Mouse (Mus musculus) kidney, adult 9 months (tissue): ENCODE results near the gene Gpatch8.
A peak's percentile ranks its signal among the peaks of the same experiment; 100 is the strongest.

ENCODE experiments used
- DNase-seq: peaks from one replicate; pipeline ENCODE4 v3.0.0; 2022

The Gpatch8 gene

DNA sequence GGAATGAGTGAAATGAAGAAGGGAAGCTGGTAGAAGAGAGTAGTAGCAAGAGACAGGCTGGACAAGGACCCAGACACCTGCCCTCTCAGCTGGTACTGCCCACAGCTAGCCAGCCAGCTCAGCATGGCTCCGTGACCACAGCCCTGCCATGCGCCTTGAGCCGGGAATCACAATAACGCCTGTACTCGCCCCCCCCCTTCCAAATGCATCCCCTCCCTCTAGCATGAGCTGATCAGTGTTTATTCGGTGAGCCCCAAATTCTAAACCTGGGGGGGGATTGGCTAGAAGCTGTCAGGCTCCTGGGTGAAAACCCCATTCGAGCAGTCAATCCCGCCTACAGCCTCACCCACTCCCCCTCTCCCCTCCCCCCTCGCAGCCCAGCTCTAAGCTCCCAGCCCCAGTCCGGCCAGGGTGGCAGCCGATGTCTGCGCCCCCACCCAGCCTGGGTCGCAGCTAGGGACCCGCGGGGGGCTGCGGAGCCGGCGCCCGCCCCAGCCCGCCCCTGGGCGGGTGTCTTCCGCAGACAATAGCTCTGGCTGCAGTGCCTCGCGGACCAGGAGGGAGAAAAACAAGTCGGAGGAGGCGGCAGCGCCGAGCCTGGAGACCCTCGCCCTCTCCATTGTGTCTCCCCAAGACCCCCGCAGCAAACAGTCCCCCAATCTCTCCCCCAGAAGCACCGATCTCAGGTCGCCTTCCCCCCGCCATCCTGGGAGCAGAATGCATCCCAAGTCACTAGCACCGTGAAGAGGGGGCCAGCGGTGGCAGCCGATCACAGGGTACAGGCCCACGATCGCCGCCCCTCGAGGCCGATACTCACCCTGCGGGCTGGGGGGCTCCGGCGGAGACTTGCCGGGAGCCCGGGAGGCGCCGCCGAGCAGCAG lies 109.4 kb downstream of the Gpatch8 start:
- DNase-seq, result no peak

DNA sequence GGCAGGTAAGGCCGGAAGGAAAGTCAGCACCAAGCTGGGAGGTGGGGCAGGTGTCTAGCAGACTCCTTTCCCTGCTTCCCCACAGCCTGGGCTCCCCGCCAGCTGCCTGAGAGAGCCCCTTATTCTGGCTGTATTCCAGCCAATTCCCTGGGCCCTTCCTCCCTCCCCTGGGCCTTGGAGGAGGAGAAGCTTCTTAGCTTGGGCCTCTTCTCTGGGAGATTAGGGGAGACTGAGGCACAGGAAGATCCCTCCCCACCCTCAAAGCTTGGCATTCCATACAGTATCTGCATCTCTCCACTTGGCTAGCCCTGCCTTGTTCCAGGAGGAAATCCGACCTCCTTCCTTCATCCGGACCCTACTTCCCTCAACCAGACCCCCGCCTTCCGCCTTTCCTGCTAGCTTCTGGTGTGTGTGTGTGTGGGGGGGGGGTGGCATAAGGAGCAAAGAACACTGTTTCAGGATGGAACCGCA lies 110.3 kb downstream of the Gpatch8 start:
- no peak for DNase-seq

DNA sequence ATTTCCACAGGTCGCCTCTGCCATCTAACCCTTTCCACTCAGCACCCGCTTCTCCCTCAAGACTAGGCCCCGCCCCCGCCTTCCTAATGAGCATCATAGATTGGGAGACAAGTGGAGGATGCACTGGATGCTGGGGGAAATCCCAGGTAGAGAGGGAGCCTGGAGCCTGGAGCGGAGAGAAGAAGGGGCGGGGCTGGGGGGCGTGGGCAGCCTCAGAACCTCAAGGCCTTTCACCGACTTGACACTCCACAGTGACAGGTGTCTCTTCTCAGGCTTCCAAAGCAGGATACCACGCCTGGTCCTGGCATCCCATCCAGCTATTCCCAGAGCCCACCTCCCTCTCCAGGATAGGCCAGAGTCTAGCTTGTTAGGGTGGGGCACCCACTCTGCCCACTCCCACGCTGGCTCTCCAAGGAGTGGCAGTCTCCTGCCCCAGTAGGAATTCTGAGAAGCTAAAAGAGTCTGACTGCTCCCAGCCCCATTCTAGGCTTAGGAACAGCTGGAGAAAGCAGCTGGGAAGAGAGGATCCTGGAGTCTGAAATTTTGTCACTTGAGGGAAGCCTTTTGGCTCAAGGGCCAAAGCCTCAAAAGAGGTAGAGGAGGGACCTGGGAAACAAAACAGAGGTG lies 110.8 kb downstream of the Gpatch8 start:
- DNase-seq, result no peak

DNA sequence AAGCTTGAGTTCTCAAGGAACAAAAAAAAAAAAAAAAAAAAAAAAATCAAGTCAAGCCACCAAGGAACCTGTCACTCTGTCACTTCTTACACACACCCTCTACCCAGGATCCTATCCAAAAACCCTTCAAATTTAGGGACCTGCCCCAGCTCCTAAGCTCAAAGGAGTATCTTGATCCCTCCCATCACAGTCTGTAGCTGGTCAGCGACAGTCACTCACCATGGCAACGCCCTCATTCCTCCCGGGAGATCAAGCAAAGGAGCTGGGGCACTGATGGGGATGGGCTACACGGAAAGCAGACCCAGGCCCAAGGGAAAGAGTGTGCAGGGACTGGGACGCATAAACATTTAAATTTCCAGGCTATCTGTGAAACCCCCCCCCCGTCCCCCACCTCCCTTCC lies 111.4 kb downstream of the Gpatch8 start:
- no peak for DNase-seq

DNA sequence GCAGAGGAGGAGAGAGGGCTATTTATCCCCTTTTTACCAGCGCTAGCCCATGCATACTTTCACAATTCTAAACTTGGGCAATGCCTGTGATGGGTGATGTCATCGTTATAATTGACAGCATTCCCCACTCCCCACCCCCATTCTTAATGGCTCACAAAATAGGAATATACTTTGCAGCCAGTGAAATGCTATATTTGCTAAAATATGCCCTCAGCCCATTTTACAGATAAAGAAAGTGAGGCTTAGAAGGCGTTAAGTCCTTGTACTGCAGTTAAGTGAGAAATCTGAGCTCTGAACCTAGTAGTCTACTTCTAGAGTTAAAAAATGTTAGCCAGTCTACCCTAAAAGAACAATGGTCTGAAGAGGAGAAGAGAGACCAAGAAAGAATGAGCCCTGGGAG lies 111.9 kb downstream of the Gpatch8 start:
- DNase-seq, result no peak

DNA sequence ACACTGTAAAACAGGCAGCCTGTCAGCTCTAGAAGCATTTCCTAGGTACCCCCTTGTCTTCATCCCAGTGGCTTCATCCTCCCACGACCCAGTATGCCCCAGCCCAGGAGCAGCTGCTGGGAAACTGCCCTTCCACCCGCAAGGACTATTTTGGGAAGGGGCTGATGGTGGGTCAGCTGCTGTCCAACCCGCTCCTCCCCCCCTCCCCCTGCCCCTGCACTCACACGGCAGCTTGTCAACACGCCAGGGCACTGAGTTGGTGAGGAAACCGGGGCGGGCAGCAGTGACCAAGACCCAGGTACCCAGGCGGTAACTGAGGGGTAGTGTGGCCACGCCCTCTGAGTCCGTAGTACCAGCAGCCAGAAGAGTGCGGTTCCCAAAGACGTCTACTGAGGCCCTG lies 112.5 kb downstream of the Gpatch8 start:
- DNase-seq, result no peak

DNA sequence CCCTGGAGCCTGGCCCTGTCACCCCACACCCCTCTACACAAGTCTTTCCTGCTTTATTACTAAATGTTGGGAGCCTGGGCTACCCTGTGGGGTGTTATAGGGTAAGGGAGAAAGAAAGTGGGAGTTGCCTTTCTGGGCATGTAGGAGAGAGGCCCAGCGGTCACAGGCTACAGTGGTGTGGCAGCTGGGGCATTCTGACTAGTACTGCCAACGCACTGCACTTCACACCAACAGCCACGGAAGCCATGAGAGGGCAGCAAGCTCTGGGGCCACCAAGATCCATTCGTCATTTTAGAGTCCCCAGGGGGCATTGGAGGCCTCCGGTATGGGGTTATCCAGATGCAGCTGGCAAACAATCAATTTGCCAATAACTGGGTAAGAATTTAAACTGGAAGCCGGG lies 114.1 kb downstream of the Gpatch8 start:
- DNase-seq, result no peak

DNA sequence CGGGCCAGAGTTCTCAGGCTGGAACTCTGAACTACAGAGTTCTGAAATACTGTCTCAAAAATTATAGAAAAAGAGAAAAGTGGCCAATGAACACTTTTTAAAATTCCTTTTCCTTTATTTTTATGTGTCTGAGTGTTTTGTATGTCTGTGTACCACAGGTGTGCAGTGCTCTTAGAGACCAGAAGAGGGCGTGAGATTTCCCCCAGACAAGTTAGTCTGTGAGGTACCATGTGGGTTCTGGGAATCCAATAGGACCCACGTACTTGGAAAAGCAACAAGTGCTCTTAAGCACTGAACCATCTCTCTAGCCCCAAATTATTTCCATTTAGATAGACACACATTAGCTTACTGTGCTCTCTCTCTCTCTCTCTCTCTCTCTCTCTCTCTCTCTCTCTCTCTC lies 114.8 kb downstream of the Gpatch8 start:
- DNase-seq, result no peak

DNA sequence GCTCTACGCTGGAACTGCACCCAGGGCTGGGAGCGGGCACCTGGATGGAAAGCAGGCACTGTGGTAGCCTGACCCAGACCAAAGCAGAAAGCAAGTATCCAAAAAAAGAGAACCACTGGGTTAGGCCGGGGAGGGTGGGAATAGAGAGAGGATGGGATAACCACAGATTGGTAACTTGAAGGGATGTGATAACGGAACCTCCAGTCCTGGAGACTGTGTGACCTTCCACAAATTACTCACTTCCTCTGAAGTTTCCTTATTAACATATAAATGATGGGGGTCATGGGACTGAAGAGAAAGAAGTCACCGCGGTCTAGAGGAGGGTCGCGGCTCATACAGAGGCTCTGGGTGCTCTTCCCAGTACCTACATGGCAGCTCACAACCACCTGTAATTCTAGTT lies 115.9 kb downstream of the Gpatch8 start:
- DNase-seq, result no peak

DNA sequence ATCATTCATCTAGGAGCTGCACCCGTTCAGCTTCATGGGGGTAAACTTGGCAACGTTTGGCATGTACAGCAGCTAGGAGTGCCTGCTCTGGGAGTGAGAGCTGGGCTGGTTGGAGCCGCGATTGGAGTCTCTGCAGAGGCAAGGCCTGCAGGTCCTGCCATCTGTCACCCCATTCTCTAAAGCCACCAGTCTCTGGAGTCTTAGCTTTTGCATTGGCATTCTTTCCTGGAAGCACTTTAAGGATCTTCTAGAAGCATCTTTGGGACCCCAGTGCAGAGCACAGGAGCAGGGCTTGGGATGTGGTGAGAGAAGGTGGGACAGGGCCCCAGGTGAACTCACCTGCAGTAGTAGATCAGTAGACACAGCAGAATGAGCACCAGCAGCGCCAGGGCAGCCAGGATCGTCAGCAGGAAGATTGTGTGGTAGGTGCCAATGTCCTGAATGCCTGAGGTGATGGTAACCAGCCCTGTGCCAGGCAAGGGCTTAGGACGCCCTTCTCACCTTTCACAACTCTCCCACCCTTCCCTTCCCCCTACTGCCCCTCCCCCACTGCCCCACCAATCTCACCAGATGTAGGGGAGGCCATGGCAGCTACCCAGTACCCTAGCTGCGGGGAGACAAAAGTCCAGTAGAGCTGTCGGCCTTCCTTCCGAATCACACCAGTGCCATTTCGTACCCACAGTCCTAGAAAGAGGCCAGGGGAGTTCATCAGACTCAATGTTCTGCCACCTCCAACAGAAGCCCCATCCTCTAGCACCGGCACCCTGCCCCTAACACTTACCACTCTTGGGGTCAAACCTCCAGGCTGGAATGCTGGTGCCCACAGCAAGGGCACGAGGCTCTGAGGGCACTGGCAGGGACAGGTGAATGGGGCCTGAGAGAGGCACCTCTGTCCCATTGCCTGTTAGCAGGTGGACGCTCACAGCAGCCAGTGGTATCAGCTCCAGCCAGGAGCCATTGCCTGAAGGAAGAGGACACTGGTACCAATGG lies 116.8 kb downstream of the Gpatch8 start:
- no peak for DNase-seq

DNA sequence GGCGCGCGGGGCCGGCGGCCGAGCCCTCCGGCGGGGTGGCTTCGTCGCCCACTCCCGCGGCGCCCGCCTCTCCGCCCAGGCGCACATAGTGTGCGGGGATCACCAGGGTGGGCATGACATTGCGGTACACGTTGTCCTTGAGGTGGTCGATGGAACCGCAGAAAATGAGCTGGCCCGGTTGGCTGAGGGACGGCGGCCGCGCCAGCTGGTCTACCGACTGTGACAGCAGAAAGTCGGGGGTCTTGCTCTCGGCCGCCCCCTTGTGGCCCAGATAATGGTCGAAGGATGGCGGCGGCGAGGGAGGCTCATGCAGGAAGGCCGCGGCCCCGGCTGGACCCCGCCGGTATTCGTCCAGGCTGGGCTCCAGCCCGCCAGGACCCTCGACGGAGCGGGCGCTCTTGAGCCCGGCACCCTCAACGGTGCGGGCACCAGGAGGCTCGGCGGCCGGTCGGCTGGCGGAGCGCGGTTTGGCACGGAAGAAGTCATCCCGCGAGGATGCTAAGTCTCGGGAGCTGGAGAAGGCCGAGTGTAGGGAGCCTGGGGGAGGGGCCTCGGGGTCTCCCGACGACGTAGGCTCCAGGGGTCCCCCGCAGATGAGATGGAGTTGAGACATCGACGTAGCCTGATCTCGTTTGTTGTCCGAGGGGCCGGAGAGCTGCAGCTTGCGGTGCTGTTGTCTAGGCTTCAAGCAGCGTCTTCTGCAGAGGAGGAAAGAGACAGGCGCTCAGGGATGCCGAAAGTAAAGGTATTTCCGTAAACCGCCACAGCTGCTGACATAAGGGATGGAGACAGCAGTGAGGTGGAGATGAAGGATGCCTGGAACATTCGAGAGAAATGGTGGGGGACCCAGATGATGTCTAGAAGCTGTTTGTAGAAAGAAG lies 117.7 kb downstream of the Gpatch8 start:
- peak; percentile 73 for DNase-seq

DNA sequence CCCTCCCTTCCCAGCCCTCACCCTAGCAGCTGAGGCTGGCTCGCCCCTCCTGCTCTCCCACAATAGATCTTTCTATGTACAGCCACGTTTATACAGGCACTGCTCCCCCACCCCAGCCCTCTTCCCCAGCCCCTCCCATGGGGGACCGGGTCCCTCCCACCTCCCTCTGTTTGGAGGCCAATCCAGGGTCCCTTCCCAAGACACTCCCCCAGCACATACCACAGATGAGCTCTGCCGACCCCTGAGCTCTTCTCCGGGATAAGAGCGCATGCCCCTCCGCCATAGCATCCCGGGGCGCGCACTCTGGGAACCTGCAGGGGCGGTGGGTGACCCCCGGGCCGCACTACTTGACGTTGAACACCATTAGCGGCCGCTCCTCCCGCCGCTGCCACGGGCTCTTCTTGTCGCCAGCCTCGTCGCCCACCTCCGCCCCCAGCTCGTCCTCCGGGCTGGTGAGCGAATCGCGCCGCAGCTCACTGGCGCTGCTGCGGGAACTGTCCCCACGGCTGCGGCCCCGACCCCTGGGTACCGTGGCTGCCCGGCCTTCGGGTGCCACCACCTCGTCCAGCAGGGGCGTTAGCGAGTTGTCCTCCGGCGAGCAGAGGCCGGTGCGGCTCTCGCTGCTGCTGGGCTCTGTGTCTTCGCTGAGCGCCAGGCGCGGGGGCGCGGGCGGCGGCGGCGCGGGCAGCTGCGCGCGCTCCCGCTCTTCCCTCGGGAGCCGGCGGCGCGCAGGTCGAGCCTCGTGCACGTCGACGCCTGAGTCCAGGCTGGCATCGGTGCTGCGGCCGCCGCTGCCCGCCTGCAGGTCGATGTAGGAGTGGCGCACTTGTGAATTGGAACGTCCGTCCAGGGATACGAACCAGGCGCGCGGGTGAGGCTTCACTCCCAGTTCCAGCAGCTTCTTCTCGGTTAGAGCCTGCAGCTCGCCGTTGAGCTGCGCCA lies 118.8 kb downstream of the Gpatch8 start:
- peak; percentile 58 for DNase-seq

DNA sequence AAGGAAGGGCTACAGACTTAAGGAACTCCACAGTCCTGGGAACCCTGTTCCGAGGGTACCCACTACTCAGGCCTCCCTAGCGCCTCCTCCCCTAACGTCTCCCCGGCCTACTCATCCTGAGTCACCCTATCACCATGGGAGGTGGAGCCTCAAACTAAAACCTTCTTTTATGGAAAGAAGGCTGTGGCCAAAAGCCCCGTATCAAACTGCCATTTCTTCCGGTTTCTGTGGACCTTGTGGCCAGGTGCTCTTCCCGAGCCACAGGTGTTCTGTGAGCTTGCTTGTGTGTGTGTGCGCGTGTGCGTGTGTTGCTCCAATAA lies 119.8 kb downstream of the Gpatch8 start:
- no peak for DNase-seq

DNA sequence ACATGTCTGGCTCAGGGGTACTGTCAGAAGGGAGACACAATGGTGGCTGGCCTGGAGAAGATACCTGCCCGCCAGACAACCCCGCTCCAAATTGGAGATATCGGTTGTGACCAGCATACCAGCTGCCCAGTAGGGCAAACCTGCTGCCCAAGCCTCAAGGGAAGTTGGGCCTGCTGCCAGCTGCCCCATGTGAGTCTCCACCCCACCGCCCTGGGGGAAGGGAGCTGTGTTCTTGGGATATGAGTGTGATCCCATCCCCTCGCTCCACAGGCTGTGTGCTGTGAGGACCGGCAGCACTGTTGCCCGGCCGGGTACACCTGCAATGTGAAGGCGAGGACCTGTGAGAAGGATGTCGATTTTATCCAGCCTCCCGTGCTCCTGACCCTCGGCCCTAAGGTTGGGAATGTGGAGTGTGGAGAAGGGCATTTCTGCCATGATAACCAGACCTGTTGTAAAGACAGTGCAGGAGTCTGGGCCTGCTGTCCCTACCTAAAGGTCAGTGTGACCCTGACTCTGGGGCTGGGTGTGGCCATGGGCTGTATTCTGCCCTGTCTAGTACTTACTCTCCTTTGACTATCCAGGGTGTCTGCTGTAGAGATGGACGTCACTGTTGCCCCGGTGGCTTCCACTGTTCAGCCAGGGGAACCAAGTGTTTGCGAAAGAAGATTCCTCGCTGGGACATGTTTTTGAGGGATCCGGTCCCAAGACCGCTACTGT lies 120.3 kb downstream of the Gpatch8 start:
- no peak for DNase-seq

DNA sequence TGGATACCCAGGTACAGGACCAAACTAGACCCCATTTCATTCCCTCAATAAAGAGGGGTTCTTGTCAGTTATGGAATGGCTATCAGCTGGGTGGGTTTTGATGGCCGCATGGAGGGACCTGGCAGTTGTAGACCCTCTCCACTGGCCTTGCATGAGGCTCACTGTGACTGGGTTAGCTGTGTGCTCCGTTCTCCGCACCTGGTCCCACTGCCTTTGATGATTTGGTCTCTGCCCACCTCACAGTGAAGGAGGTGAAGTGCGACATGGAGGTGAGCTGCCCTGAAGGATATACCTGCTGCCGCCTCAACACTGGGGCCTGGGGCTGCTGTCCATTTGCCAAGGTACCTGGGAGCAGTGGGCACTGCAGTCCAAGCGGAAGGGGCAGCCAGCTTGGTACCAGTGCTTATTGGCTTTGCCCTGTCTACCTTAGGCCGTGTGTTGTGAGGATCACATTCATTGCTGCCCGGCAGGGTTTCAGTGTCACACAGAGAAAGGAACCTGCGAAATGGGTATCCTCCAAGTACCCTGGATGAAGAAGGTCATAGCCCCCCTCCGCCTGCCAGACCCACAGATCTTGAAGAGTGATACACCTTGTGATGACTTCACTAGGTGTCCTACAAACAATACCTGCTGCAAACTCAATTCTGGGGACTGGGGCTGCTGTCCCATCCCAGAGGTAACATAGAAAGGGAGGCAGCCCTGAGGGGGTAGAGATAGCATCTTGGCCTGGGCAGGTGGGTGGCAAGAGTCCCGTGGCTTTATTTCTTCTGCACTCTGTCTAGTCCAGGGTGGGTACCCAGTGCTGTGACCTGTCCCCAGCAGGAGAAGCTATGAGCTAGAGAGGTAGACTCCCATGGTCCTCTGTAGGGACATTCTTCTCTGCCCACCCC lies 121.1 kb downstream of the Gpatch8 start:
- no peak for DNase-seq

DNA sequence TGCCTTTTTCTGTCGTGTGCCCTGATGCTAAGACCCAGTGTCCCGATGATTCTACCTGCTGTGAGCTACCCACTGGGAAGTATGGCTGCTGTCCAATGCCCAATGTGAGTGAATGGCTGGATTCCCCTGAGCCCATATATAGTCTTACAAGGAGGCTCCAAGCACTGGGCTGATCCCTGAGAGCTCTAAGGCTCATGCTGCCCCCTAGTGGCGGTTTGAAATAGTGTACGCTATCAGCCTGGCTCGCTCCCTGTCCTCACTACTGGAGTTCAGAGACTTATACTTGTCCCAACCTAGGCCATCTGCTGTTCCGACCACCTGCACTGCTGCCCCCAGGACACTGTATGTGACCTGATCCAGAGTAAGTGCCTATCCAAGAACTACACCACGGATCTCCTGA lies 121.8 kb downstream of the Gpatch8 start:
- peak; percentile 90 for DNase-seq

DNA sequence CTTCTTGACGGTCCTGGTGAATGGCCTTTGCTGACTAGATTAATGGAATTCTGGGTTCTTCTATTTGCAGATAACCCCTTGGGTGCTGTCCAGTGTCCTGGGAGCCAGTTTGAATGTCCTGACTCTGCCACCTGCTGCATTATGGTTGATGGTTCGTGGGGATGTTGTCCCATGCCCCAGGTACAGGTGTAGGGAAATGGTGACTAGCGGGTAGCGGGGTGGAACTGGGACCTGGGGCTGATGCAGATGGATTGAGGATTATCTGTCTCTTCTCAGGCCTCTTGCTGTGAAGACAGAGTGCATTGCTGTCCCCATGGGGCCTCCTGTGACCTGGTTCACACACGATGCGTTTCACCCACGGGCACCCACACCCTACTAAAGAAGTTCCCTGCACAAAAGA lies 122.3 kb downstream of the Gpatch8 start:
- no peak for DNase-seq

DNA sequence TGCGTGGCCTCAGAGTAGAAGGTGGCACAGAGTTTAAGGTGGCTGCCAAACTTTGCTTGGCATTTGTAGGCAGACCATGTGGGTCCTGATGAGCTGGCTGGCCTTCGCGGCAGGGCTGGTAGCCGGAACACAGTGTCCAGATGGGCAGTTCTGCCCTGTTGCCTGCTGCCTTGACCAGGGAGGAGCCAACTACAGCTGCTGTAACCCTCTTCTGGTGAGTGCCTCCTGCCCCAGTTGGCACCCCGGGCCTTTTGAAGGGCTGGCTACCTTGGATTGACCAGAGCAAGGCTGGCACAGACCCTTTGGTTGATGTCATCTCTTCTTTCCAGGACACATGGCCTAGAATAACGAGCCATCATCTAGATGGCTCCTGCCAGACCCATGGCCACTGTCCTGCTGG lies 123.3 kb downstream of the Gpatch8 start:
- DNase-seq, result peak; percentile 81

DNA sequence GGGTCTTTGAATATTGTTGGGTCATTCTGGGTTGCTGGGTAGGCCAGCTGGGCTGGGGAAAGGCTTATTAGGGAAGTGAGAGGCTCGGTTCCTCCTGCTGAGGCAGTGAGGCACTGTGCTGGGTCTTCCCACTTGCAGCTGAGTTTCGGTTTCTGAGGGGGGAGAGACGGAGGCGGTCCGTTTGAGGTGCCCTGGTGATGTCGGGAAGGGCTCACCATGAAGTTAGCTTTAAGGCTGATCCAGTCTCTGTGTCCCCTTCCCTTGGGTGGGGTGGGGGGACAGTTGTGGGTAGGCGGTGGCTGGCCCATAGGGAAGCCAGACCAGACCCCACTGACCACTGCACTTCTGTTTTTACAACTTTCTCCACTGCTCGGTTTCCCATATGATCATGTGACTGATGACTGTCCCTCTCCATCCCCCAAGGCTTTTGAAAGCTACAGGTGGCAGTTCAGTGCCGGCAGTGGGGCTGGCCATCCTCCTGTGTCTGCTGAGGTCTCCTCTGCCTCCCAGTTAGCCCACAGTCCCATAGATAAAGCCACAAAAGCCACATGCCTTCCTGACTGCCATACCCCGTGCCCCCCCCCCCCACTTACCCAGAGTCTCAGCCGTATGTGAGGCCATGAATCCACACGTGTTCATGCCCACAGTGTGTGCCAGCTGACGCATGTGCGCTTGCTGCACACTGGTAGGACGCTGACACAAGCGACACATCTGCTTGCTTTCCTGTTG lies 123.9 kb downstream of the Gpatch8 start:
- no peak for DNase-seq
